Mouse (Mus musculus): ENCODE results near the gene Mtmr11.
A peak's percentile ranks its signal among the peaks of the same experiment; 100 is the strongest.

Mtmr11 gene

DNA sequence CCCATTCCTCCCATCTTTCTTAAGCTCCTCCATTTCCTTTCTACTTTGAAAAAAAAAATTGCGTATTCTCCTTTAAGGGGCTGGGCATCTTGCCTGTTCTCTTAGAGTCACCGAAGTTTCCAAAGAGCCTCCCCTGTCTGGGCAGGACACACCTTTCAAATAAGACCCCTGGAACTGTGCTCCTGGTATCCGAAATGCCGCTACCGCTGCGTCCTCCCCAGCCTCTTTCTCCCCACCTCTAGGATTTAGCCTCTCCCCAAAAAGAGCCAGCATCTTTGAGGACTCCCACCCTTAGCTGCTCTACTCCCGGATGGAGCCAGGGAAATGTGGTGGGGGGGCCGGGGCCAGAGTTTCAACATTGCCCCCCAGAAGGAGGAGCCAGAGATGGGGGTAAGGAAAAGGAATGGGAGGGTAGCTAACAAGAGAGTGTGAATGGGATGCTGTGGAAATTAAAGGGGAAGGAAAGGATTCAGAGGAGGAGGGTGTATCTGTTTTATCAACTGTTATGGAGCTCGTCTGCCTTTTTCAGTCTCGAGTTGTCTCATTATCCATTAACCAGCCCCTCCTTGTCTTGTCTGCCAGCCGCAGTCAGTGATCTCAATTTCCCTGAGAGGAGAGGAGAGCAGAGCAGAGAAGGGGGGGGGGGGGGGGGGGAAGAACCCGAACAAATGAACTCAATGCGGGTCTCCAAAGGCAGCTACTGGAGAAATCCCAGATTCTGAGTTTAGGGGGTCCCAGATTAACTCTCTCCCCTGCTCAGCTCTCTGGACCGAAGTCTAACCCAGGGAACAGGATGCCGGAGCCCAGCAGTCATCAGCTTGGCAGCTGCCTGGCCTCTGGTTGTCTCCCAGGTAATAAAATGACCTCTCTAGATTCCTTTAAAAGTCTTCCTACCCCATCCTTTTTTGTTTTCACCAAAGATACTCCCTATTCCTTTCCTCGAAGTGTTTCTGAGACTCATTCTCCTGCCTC, at the start of gene Mtmr11:
Mtmr11 (plus strand) TSS at position 136 of the 972 bp plus-strand sequence.
- DNase-seq (ENCODE audit: low read depth): no peak

DNA sequence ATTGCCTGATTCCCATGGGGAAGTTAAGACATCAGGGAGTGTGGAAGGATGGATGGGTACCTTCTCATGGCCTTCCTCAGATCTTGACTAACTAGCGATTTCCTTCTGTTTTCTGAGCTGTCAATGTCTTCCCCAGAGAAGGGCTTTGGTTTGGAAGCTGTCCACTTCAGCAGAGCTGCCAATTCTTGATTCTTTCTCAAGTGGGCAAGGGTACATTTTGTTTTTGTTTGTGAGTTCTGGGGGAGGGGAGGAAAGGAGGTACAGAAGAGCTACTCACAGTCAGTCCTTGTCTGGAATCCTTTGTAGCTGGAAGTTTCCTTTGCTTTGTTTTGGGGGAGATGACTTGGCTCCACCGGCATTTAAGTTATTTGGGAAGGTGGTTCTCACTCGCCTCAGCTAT, 48.6 kb upstream of the Mtmr11 start:
- DNase-seq (ENCODE audit: low read depth): no peak

DNA sequence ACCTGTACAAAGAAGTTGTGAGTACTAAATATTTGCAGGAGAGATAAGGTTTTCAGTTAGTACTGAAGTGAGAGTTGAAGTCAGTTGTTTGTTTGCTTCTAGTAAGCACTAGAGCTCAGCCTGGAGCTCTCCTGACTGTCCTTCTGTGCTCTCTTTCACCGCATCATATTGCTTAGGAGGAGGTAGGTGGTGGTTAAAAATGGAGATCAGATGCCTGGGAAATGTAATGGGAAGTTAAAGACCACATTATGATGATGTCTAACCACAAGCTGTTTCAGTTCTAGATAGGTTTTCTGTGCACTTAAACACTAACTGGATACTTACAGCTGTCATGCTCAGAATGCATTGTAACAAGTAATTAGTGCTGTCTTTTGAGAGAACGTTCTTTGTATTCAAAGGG, 43.7 kb upstream of the Mtmr11 start:
- DNase-seq (ENCODE audit: low read depth): peak; percentile 65

DNA sequence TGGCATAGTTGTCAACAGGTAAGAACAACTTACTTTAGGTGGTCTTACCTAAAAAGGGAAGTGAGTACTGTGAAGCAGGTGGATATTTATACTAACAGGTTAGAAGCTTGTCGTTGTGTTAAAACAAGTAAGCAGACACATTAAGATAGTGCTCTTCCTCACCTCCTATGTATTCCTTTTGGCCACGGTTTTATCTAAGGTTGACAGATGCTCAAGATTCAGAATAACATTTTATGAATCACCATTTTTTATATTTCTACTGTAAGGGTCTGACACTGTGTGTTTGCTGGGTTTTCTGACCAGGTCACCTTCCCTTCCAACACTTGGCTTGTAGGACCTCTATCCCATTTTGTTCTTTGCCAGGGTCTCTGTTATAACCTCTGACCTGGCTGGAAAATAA, 43.1 kb upstream of the Mtmr11 start:
- no peak for DNase-seq (ENCODE audit: low read depth)

DNA sequence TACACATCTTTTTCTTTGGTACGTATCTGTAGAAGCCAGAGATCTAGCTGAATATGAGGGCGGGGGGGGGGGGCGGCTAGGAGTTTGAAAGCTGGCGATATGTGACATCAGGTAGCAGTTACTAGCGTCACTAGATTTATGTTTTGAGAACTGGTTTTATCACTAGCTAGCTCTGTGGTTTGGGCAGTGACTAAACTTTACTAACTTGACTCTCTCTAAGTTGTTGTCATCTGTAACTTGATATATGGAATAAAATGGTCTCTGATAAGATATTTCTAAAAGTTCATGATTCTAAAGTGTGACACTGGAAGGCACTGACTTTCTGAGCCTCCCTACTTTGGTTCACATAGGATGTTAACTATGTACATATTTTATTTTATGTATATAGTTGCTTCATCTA, 37.6 kb upstream of the Mtmr11 start:
- DNase-seq (ENCODE audit: low read depth): no peak

DNA sequence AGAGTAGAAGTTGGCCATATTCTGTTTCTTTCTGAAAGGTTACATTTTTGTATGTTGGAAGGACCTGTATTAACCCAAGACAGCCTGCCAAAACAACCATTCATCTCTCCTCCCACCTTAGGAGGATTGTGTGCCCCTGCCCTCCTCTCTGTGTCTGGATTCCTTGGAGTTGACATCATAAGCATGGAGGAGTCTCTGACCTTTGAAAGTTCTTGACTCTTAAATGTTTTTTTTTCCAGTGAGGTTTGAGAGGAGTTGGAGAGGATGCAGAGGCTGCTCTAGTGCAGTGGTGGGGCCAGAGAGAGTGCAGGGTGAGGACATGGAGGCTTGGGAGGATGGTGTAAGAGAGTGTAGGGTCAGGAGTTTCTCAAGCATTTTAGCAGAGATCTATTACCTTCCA, 33.7 kb upstream of the Mtmr11 start:
- DNase-seq (ENCODE audit: low read depth): no peak

DNA sequence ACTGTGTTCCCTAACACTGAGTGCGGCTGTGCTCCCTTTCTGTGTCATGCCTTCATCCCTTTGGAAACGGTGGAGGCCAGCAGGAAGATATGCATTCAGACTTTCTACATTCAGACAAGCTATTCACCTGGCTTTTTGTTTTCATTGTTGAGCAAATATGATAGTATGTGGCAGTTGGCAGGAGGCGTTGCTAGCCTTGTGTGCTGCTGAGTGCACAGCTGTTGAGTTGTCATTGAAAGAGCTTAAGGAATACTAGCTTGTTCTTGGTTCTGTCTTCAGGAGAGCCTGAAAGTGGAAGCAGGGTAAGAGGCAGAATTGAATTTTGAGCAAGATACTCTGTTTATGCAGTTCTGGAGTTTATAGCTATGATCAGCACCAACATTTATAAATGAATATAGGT, 29.3 kb upstream of the Mtmr11 start:
- DNase-seq (ENCODE audit: low read depth): no peak

DNA sequence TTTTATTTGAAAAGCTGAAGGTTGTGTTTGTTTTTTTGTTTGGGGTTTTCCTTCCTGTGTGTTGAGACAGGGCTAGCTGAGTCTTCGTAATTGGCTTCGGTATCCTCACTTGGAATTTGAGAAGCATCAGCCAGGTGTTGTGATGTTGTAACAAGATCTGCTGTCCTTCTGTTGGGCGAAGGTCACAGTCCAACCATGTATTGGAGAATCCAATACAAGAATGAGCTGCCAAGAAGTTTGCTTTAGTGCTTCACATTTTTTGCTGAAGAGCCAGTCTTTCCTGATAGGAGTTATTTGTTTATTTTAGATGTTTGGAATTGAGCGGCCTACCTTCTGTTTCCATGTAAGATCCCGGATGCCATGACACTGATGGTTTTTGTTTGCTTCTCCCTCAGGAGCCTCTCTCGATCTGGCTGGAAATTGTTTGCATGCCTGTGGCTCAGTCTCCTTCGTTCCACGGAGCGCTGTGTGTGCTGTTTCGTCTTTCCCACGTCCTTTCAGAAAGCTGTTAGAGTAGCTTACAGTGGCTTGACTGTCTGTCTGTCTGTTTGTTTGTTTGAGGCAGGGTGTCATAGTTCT, 28.4 kb upstream of the Mtmr11 start:
- no peak for DNase-seq (ENCODE audit: low read depth)

DNA sequence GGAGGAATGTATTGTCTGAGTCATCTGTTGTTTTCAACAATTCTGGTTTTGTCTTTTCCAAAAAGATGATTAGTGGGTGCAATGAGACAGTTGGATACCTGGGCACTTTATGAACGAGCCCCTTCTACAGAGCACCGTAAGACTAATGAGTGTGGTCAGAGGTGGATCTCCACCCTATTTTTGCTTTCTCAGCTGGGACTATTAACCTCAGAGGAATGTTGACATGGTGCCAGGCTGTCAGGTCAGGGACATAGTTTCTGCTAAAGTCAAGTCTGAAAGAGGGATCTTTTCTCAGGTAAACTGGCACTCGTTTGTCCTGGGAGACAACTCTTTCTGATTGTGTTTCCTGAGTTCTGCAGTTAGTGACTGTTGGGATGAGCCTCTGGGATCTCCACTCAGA, 26.8 kb upstream of the Mtmr11 start:
- DNase-seq (ENCODE audit: low read depth): no peak

DNA sequence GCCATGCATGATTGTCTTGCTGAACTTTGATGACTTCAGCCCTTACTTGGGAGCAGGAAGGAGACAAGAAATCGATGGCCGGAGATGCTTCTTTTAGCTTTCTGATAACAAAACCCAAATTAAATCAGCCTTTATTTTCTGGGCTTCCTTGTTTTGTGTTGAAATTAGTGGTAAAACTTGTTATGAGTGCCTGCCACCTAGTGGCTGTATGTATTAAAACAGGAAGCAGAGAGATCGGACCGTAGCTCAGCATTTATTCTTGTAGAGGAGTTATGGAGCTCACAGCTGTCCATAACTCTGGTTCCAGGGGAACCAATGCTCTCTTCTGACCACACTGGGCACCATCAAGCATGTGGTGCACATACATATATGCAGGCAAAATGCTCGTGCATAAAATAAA, 13.9 kb upstream of the Mtmr11 start:
- peak; percentile 87 for DNase-seq (ENCODE audit: low read depth)

DNA sequence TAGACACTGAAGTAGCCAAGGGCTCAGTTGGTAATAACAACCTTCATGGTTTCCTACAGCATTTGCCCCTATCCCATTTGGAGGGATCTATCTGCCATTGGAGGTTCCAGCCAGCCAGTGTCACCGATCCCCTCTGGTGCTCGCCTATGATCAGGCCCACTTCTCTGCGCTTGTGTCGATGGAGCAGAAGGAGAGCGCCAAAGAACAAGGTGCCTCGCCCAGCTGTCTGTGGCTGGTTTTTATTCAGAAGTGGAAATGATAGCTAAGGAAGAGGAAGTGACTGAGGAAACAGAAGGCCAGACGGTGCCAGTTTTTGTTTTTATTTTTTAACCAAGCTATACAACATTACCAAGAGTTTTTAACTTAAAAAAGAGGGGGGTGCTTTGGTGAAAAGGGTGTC, 10.0 kb upstream of the Mtmr11 start:
- no peak for DNase-seq (ENCODE audit: low read depth)

DNA sequence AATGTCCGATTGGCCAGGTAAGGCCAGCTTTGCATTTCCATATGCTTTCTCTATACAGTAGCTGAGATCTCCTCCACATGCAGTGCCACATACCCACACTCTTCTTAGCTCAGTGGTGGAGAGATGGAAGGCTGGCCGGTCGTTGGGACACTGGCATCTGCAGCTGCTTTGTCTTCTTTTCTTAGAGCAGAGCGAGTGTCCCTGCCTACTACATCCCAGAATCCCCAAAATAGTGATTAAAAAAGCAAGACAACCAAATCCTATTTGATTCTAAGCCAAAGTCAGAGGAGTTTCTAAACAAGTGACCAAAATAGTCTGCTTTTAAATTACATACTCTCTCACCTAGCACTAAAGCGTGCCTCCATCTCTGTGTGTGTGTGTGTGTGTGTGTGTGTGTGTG, 9.2 kb upstream of the Mtmr11 start:
- DNase-seq (ENCODE audit: low read depth): no peak

DNA sequence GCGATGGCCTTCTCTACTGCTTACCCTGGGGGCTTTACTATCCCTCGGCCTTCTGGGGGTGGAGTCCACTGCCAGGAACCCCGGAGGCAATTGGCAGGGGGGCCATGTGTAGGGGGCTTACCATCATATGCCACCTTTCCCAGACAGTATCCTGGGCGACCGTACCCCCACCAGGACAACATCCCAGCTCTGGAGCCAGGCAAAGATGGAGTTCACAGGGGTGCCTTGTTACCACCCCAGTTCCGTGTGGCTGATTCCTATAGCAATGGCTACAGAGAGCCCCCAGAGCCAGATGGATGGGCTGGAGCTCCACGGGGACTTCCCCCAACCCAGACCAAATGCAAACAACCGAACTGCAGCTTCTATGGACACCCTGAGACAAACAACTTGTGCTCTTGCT, 6.3 kb upstream of the Mtmr11 start:
- no peak for DNase-seq (ENCODE audit: low read depth)

DNA sequence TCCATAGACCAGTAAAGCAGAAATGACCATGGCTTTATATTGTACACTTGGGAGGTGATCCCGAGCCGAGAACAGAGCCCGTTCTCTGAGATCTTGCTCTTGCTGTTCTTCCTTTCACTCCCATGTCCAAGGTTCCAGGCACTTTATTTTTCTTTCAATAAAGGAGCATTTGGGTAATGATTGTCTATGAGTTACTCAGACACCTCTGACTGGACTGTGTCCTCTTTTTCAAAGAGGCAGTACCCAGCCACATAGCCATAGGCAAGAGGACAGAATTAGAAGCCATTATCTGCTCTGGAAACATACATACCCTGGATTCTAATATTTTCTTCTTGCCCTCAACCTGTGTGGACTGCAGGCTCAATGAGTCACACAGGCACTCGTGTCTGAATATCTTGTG, 2.0 kb upstream of the Mtmr11 start:
- DNase-seq (ENCODE audit: low read depth): no peak

DNA sequence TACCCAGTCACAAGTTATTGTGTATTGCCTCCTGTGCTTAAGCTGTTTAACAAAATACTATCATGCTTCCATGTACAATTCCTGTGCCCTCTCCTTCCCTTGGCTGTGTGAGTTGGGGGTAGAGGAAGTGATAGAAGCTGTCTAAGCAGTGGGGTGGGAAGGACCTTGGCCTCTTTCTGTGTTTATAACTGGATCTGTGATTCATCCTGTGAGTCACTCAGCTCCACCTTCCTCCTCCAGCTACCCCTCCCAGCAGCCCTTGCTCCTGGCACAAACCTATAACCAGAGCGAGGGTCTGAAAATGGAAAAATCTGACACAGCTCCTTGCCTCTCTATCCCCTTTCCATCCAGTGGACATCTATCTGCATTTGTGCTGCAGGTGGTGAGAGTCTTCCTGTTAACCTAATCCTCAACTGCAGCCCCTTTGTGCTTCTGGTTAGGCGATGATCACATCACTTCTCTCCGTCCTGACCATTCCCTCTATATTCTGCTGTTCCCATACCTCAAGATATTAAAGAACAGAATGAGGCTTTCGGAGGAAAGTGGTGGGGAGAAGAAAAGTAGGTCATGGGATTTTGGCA, 1.5 kb upstream of the Mtmr11 start:
- peak; percentile 86 for DNase-seq (ENCODE audit: low read depth)

DNA sequence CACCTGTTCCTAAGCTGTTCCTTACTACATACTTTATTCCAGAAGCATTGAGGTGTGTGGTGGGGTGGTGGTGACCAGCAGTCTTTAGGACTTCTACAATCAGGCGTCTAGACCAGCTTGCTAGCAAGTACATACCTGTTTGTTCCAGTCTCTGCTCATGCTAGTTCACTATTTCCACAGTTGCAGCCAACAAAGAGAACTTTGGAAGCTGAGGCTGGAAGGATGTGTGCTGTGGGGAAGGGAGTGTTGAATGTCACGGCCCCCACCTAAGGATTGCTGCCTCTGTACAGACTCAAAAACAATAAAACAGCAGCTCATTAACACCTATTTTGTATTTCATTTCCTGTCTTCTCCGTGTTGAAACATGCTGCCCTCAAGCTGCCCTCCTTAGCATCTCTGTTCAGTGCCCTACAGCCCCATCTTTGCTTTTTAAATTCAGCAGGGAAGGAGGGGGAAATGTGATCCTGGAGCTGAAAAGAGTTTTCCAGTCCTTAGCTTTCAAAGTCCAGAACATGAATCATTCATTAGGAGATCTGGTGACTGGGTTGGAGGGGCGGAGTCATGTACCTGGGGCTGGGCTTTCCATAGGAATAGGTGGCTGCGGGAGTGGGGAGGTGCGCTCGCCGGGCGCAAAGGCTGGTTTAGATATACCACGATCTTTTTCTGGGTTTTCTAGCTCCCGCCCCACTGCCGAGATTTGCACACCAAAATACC, 844 bp upstream of the Mtmr11 start:
- peak; percentile 36 for DNase-seq (ENCODE audit: low read depth)

DNA sequence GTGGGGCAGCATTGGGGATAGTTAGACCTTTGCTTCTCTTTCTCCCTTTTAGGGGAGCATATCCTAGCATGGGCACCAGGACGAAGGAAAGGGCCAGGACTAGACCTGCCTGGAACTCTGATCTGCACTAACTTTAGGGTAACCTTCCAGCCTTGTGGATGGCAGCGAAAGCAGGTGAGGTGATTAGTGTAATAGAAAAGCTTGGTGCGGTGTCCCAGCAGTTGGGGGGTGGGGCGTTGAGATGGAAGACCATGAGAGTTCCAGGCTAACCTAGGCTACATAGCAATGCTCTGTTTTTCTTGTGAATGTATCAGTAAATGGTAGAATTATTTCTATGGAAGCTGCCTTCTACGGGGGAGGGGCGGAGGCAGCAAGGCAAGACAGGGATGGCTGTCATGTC, 1.2 kb downstream of the Mtmr11 start:
- DNase-seq (ENCODE audit: low read depth): no peak

DNA sequence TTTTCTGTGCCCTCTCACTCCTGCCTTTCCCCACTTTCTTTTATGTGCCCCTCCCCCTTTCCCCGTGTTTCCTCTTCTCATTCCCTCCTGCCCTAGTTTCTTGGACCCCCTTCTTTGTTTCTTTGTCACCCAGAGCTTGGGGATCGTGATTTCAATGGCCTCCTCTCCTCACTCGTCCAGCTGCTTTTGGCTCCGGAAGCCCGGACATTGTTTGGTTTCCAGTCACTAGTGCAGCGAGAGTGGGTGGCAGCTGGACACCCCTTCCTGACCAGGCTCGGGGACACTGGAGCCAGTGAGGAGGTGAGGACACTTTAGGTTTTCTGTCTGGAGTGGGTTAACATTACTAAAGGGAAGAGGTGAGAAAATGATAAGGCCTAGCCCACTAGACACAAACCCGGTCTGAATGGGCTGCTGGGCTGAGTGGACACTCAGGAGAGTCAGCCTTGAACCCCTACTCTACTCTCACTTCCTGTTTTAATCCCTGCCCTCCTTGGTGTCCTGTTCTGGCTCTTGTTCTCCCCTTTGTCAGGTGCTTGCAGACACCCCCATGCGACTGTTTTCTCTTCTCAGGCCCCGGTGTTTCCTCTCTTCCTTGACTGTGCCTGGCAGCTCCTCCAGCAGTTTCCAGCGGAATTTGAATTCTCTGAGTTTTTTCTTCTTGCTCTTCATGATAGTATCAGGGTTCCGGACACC, 6.8 kb downstream of the Mtmr11 start:
- no peak for DNase-seq (ENCODE audit: low read depth)

DNA sequence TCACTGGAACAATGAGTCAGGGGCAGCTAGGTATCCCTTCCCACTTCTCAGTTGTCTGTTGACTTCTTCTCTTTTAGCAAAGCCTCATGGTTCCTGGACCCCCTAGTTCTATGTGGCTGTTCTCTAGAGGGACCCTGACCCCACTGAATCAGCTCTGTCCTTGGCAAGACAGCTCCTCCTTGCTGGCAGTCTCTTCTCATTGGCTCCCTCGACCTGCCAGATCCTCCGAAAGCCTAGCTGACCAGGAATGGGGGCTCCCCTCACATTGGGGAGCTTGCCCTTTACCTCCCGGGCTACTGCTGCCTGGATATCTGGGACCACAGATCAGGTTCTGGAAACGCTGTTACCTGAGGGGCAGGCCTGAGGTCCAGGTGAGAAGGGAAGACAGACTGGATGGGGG, 8.5 kb downstream of the Mtmr11 start:
- DNase-seq (ENCODE audit: low read depth): no peak

DNA sequence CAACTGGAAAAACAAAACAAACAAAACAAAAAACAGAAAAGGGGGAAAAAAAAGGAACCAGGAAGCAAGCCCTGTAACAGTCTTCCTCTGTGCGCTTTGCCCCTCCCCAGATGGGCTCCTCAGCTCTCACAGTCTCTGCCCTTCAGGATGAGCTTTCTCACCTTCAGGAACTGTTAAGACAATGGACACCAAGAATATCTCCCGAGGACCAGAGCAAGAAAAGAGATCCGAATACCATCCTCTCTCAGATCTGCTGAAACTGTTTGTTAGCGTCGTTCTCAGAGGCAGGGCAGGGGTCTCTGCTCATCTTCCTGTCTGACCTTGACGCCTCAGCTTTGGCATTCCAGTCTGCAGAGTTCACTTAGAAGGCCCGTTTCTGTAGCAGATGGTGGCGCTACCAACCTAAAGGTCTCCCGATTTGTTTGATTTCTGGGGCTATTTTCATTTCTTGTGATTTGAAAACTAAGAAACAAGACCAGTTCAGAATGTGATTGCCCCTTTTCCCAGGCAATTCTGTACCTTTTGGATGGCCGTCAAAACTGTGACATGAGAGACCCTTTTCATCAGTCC, 9.3 kb downstream of the Mtmr11 start:
- DNase-seq (ENCODE audit: low read depth): peak; percentile 68

DNA sequence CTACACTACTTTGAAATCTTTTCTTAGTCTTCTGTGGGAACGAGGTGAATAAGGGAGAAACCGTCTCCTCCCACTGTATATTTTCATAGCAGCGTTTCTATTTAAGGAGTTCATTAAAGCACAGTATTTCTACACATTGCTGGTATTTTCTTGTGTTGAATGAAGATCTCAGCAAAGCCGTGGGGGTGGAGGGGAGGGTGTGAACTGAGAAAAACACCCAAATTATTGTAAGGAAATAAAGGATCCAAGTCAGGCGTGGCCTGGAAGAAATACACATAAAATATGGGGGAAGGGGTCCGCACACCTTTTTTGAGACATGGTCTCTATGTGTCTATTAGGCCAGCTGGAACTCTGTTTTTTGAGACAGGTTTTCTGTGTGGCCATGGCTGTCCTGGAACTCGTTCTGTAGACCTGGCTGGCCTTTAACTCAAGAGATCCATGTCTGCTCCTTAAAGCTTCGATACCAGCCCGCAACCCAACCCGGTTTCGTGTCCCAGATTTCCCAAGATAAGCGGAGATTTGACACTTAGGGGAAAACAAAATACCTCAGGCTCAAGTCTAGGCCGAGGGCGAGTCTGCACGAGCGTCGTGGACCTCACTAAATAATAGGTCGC, 9.9 kb downstream of the Mtmr11 start:
- DNase-seq (ENCODE audit: low read depth): no peak

All from 416B (cell line).